Mouse (Mus musculus) heart, embryonic 11.5 days (tissue): Measurements from ENCODE around the gene Thsd4. TPM values are rescaled to one million over a fixed set of nuclear protein-coding genes. Genes with fewer than 3 reads are reported as not detected.

Experiments
- ATAC-seq: fragments of 200-750 bp; cut with Nextera tagmentation; replicated peaks from 2 replicates; pipeline ENCODE4 v1.8.0; 2017; ENCODE audit warnings: moderate library complexity; ENCODE audit not compliant: insufficient number of reproducible peaks, low FRiP score, low TSS enrichment
- H3K27ac ChIP-seq: fragments of 300-500 bp; sonication (generic); 2 replicates; pipeline ENCODE4 v1.5.1; 2014; ENCODE audit warnings: mild to moderate bottlenecking, low read depth, low read length
- H3K27me3 ChIP-seq: fragments of 300-500 bp; sonication (generic); 2 replicates; pipeline ENCODE4 v1.6.1; 2014; ENCODE audit warnings: mild to moderate bottlenecking, low read length, mixed read lengths; ENCODE audit not compliant: control insufficient read depth, insufficient read depth
- H3K36me3 ChIP-seq: fragments of 300-500 bp; sonication (generic); 2 replicates; pipeline ENCODE4 v1.6.1; 2014; ENCODE audit warnings: mild to moderate bottlenecking, low read length, moderate library complexity, mixed read lengths; ENCODE audit not compliant: control insufficient read depth, insufficient read depth
- H3K4me1 ChIP-seq: fragments of 300-500 bp; sonication (generic); 2 replicates; pipeline ENCODE4 v1.6.1; 2014; ENCODE audit warnings: low read length; ENCODE audit not compliant: control insufficient read depth, insufficient read depth
- H3K4me2 ChIP-seq: fragments of 300-500 bp; sonication (generic); 2 replicates; pipeline ENCODE4 v1.6.1; 2014; ENCODE audit warnings: mild to moderate bottlenecking, moderate library complexity
- H3K4me3 ChIP-seq: fragments of 300-500 bp; sonication (generic); 2 replicates; pipeline ENCODE4 v1.5.1; 2014; ENCODE audit warnings: low read depth, low read length
- H3K9ac ChIP-seq: fragments of 300-500 bp; sonication (generic); 2 replicates; pipeline ENCODE4 v1.6.1; 2014; ENCODE audit warnings: mild to moderate bottlenecking, low read depth, low read length, moderate library complexity
- H3K9me3 ChIP-seq: fragments of 300-500 bp; sonication (generic); replicated peaks from 2 replicates; pipeline ENCODE4 v1.6.1; 2016; ENCODE audit warnings: low read length; ENCODE audit not compliant: control insufficient read depth
- WGBS: fragments of 180-500 bp; shearing (Covaris S2); extraction: QIAGEN DNeasy Blood & Tissue Kit; methylation state at CpG from one replicate; pipeline ENCODE4 v1.1.7; 2014; ENCODE audit not compliant: insufficient replicate concordance; 5-methylcytosine and 5-hydroxymethylcytosine counted together
- polyA plus RNA-seq: library from polyadenylated mRNA; unstranded; fragments of >200 nt; fragmentation: Nextera tagmentation; extraction: Ambion mirVana; gene quantifications from 2 replicates; pipeline ENCODE4 v1.2.1, GENCODE M21; 2014

Gene Thsd4
- polyA plus RNA-seq, 1 experiment from 2014 or later: 14.6 TPM

DNA sequence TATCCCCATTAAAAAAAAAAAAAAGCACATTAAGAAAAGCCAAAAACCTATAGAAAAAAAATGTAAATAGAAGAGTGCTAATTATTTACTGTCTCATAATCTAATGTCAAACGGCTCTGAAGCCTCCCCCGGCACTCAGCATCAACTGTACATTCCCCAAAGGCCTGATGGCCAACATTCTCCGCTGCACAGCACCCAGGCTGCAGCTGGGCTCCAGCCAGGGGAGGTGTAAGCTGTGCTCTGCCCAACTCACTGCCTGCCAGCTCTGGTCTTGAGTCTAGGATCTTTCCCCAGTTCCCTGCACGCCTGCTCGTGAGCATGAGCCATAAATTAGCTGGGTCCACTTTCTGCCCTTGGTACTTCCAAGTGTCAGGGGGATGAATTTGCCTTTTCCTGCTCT, 15.7 kb downstream of the Thsd4 start:
- no peaks in the 10 kb centered on the region for H3K36me3 ChIP-seq
- no peaks in the 10 kb centered on the region for H3K27me3 ChIP-seq
- WGBS: 62% methylated on average over 5 of the region's 5 CpGs
- H3K4me3 ChIP-seq: no peak overlapping the region
- ATAC-seq: no peak
- no peak overlapping the region for H3K4me2 ChIP-seq
- no peak overlapping the region for H3K9ac ChIP-seq
- peaks cover 33% of the 10 kb centered on the region for H3K4me1 ChIP-seq
- no peak overlapping the region for H3K27ac ChIP-seq
- no peaks in the 10 kb centered on the region for H3K9me3 ChIP-seq

DNA sequence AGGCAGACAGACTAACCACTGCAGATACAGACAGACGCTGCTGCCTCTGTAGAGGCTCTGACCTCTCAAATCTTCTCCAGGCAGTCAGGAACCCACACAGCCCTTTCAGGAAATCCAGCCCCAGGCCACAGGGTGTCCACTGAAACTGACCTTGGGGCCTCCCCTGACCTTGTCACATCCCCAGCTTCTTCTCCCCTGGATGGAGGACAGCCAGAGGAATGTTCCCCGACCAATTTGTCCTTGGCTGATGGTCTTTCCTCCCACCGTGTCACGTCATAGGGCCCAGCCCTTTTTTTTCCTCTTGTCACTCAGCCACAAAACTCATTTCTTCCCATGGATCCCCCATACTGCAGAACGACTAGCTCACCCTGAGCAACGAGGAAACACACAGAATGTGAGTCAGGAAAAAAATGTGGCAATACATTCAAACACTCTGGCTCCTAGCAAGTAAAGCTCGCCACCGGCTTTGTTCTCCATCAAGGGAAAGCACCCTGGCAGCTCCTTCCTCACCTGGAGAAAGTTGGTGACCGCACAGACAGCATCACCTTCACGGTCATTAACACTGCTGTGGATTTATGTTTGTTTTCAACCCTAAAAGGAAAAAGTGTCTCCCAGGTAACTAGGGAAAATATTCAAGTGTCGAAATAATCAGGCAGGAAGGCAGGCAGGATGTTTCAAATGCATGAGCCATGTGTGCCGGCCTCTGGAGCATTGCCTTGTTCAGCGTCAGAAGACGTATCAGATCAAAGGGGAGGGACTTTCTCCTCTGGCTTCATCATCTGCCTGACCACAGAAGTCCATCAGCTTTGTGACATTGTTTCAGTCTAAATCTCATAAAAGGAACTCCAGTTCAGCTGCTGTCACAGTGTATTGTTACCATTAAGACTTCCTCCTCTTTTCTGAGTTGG, 17.2 kb downstream of the Thsd4 start:
- H3K4me3 ChIP-seq: no peak overlapping the region
- peaks cover 27% of the 10 kb centered on the region for H3K4me1 ChIP-seq
- no peak for ATAC-seq
- no peak overlapping the region for H3K4me2 ChIP-seq
- 49% methylated on average over 14 of the region's 14 CpGs for WGBS
- no peak overlapping the region for H3K9ac ChIP-seq
- no peaks in the 10 kb centered on the region for H3K27me3 ChIP-seq
- no peaks in the 10 kb centered on the region for H3K36me3 ChIP-seq
- no peak overlapping the region for H3K27ac ChIP-seq
- no peaks in the 10 kb centered on the region for H3K9me3 ChIP-seq

DNA sequence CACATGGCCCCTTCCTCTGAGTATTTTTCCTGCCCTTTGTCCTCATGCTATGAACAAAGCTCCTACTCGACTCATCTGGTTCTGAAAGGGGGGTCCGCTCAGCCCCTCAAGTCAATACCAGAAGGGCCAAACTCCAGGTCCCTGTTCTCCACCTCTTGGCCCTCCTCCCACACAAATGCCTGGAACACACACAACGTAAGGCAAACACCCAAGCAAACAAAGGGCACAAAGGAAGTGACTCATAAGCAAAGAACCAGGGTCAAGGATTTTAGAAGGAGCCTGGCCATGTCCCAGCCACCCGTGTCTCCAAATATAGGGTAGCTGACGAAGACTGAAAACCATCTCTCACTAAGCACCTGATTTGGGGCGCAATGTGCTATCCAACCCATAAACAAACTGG, 19.6 kb downstream of the Thsd4 start:
- no peak overlapping the region for H3K4me3 ChIP-seq
- ATAC-seq: no peak
- H3K9ac ChIP-seq: no peak overlapping the region
- no peaks in the 10 kb centered on the region for H3K27me3 ChIP-seq
- peaks cover 26% of the 10 kb centered on the region for H3K4me1 ChIP-seq
- H3K9me3 ChIP-seq: no peaks in the 10 kb centered on the region
- H3K36me3 ChIP-seq: no peaks in the 10 kb centered on the region
- WGBS: 72% methylated on average over 6 of the region's 6 CpGs
- H3K27ac ChIP-seq: no peak overlapping the region
- H3K4me2 ChIP-seq: no peak overlapping the region

DNA sequence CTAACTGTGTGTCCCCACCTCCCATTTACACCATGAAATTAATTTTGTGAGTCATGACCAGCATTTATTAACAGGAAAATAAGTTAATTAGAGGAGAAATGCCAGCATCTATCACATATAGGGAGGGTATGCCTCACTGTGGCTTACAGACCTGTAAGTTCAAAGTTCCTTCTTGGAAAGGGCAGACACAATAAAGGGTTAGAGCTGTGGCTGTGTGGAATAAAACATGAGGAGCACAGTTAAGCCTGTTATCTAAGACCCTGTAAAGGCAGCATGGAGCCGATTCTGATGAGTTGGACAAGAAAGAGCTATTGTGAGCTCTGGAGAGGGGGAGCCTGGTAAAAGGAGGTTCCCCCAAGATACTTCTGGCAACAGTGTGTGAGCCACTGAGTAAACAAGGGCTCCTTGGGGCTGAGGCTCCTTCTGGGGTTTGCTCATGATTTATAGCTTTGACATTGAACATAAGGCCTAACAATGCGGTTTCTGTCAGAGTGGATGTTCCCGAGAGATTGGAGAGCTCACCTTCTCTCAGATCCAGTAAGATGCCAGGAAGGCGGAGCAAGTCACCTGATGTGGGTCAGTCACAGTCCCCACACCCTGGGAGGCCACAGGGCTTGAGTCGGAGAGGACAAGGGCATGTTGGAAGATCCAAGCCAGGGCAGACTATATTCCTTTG, 20.2 kb downstream of the Thsd4 start:
- Histone ChIP-seq H3K9ac (no peak overlapping the region), H3K4me1 (peaks cover 21% of the 10 kb centered on the region), H3K27ac (no peak overlapping the region), H3K4me2 (no peak overlapping the region), H3K9me3 (no peaks in the 10 kb centered on the region), H3K27me3 (no peaks in the 10 kb centered on the region), H3K4me3 (no peak overlapping the region), H3K36me3 (no peaks in the 10 kb centered on the region)
- no peak for ATAC-seq
- WGBS: 67% methylated on average over 5 of the region's 5 CpGs

DNA sequence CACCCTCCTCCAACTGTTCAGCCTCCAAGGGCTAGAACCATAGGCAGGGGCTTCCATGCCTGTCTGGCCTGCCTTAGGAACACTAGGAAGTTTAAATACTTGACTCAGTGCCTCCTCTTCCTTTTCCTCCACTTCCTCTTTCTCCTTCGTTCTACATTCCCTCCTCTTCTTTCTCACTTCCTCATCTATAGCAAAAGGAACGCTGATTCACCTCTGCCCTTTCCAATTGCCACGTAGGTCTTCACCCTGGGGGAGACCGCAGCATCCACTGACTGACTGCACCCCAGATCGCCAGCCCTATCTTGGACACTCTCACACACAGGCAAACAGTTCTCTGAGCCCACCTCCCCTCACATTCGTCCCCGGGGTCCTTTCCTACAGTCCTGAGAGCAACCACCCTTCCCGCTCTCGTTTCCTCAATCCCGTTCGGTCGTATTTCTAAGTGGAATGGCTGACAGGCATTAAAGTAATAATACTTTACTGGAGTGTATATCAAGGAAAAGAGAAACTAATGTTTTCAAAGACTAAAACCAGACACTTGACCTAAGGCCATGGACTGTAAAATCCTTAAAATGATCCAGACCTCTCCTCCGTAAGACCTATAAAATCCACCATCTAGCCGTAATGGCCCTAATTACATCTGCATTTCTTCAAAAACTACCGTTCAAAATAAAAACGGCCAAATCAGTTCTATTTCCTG, 29.4 kb downstream of the Thsd4 start:
- no peaks in the 10 kb centered on the region for H3K27me3 ChIP-seq
- no peak overlapping the region for H3K4me2 ChIP-seq
- H3K36me3 ChIP-seq: no peaks in the 10 kb centered on the region
- H3K4me1 ChIP-seq: no peaks in the 10 kb centered on the region
- H3K9ac ChIP-seq: no peak overlapping the region
- no peak overlapping the region for H3K4me3 ChIP-seq
- no peak overlapping the region for H3K27ac ChIP-seq
- whole genome bisulfite sequencing: 82% methylated on average over 16 of the region's 16 CpGs
- no peak for ATAC-seq
- no peaks in the 10 kb centered on the region for H3K9me3 ChIP-seq

DNA sequence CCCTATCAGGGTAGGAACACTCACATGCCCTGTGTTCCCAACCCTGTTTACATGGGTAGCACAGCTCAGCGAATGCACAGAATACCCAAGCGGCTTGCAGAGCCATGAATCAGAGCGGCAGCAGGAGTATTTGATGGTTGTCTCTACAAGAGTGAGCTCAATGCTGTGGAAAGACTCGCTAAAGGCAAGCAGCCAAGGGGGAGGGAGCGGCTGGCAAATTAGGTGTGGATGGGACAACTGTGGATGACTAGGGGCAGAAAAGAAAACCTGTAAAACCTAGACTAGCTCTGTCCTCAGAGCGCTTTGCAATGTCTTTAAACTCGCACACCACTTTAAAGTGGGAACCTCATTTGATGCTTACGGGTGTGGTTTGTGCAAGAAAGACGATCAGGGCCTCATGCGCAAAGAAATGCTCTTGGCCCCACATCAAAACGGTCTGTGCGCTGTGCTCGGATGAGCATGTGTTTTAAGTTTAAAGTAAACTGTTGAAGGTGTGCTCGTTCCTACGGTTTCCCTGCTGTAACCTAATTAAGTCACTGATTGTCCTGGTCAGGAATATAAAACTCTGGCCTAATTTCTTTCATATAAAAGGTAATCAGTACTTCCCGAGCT, 30.3 kb downstream of the Thsd4 start:
- Histone ChIP-seq H3K9ac (no peak overlapping the region), H3K36me3 (no peaks in the 10 kb centered on the region), H3K4me1 (no peaks in the 10 kb centered on the region), H3K27ac (no peak overlapping the region), H3K4me2 (no peak overlapping the region), H3K27me3 (no peaks in the 10 kb centered on the region), H3K4me3 (no peak overlapping the region), H3K9me3 (no peaks in the 10 kb centered on the region)
- 83% methylated on average over 16 of the region's 16 CpGs for WGBS
- no peak for ATAC-seq

DNA sequence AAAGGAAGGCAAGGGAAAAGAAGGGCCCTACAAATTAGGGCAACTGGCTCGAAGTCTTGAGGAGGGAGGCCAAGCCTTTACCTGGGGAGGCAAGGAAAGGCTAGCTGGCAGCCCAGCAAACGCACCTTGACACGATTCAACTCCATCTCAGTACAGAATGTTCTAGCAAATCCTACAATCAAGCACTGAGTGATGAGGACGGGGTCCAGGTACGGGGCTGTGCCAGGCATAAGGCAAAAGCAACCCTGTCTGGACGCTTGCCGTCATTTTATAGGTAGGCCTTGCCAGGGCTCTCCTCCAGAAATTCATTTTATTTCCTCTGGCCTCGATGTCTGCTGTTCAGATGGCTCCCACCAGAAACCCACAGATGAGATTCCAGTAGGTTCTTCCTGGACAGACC, 30.8 kb downstream of the Thsd4 start:
- Histone ChIP-seq H3K9ac (no peak overlapping the region), H3K9me3 (no peaks in the 10 kb centered on the region), H3K4me2 (no peak overlapping the region), H3K4me3 (no peak overlapping the region), H3K27ac (no peak overlapping the region), H3K27me3 (no peaks in the 10 kb centered on the region), H3K36me3 (no peaks in the 10 kb centered on the region), H3K4me1 (no peaks in the 10 kb centered on the region)
- no peak for ATAC-seq
- 84% methylated on average over 8 of the region's 8 CpGs for WGBS

DNA sequence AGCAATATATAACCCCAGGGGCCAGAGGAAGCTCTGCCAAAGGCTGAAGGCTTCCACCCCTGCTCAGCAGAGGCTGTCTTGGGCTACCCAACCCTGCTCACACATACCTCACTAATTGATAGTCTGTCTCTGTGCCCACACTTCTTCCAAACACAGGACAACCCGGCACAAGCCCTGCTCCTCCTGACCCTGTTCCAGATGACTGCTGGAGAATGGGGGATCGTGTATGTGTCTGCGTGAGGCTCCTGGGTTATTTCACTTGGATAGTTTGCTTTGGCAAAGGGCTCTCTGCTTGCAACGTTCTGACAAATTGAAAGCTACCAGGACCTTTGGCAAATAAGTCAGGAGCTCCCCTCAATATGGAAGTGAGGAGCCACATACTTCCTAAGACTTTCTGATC, 33.0 kb downstream of the Thsd4 start:
- Histone ChIP-seq H3K36me3 (no peaks in the 10 kb centered on the region), H3K27ac (no peak overlapping the region), H3K4me1 (no peaks in the 10 kb centered on the region), H3K27me3 (no peaks in the 10 kb centered on the region), H3K4me2 (no peak overlapping the region), H3K9me3 (no peaks in the 10 kb centered on the region), H3K9ac (no peak overlapping the region), H3K4me3 (no peak overlapping the region)
- no peak for ATAC-seq
- WGBS: 54% methylated on average over 4 of the region's 4 CpGs
